Mouse (Mus musculus) layer of hippocampus, postnatal 36 days (tissue): ENCODE data around the gene Mrps35. TPM values are rescaled to one million over a fixed set of nuclear protein-coding genes. Genes with fewer than 3 reads are reported as not detected.

Source experiments
- DNase-seq, 2 experiments: peaks; one replicate each; pipeline ENCODE4 v3.0.0; 2022
- total RNA-seq, 2 experiments: library from RNA; stranded (reverse); gene quantifications; 2 replicates each; pipeline ENCODE4 v1.2.3; 2021

Mrps35 gene
- total RNA-seq: 10 to 100 TPM; 46.9 to 49.9 TPM

DNA sequence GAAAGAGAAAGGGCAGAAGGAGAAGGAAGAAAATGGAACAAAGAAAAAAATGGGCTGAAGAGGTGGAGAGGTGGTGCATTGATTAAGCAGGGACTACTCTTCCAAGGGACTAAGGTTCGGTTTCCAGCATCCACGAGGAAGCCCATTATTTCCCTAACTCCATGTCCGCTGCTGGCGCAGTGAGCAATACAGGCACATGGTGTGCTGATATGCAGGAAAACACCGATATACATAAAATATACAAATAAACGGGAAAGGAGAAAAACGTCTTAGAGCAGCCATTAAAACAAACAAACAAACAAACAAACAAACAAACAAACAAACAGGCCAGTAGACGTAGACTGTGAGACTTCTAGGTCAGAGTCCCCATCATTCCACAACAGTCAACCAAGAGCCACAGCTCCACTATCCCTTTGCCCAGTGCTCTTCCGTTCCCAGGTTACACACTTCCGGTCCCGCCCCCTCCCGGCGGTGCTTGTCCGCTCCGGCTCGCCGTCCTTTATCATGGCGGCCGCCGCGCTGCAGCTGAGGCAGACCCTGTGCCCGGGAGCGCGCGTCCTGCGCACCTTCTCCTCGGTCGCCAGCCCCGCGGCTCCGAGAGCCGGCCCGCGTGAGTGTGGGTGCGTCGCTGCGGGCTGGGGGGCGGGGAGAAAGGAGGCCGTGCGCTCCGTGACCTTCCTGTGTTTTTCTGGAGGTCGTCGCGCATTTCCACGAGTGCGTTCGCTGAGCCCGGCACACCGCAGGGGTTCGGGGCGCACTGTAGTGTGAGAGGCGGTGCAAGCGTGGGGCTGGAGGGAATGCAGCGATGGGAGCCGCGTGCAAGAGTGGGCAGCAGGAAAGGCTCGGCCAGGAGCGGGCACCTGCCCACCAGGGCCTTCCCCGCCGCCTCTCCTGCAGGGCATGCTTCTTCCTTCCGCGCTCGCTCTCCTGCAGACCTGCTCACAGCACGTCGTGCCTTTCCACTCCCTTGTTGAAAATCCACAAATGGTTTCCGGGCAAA lies at the start of gene Mrps35:
Mrps35 (plus strand) TSS at position 474 of the 1,000 bp plus-strand sequence.
- DNase-seq: peak; percentile 86 to 88

- DNase-seq: peak in 1 of 2 experiments; percentile 24
Measured at GRCm38 (mm10) chr6:146994236-146994635, 48.3 kb upstream of the Mrps35 start.

GRCm38 (mm10) chr6:146995391-146995790 lies 47.2 kb upstream of the Mrps35 start:
- DNase-seq: no peak

DNA sequence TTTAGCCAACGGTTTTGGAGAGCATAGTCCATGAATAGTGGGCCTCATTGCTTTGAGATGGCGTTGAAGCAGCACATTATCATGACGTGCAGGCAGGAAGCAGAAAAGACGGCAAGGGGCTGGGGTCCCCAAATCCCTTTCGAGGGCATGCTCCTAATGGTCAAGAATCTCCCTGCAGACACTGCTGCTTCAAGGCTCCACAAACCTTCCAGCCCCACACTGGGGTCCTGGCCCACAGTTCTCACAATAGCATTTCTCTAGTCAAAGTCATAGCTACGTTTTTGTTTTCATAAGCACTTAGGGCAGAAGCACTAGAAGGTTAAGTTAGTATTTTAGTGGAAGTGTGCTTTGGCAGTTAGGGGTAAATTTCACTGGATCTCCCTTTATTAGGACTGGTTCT lies 46.7 kb upstream of the Mrps35 start:
- no peak for DNase-seq

DNA sequence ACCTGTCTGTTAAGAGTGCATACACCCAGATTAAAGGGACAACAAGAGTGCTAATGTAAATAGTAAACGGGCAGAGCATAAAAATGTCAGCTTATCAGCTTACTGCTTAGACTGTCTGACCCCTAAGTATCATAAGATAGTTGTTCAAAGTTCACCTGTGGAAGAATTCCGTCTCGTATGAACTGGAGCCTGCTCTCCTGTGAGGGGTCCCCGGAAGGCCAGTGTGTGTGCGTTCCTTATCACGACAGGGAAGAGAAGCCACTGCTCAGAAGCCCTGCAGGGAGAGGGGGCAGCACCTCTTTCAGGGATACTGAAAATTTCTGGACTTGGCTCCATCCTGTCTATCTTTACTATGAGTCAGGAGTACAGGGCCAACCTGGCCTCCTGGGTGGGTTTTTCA lies 45.6 kb upstream of the Mrps35 start:
- no peak for DNase-seq

GRCm38 (mm10) chr6:146998710-146999109 lies 43.9 kb upstream of the Mrps35 start:
- DNase-seq: no peak

DNA sequence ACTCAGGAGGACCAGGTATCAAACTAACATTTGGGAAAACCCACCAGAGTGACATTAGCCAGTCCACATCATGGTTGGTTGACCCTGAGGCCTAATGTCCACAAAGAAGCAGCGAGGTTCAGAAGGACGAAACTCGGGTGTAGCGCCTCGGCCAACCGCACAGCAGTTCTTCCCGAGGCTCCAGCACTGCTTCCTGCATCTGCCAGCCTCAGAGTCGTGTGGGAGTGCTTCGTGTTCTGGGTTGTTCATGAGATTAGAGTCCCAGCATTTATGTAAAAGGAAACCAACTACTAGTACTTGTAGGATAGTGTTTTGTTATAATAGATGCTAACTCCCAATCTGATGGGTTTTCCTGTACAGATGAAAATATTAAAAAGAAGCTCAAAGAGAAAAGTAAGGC lies 43.3 kb upstream of the Mrps35 start:
- DNase-seq: no peak

DNA sequence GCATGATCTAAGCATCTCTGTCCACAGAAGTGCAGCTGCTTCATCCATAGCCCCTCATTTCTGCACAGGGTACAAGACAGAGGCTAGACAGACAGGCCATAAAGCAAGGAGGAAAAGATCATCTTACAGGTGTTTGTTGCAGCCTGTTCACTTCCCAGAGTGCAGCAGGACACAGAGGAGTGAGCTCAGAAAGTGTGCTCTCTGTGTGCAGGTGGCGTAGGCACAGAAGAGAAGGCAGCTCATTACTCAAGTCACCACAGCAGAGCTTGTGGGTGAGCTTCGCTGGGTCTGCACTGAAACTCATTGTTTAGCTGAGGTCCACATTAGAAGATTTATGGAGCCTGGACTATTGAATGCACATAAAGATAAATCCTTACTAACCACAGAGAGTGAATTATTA lies 42.8 kb upstream of the Mrps35 start:
- no peak for DNase-seq

DNA sequence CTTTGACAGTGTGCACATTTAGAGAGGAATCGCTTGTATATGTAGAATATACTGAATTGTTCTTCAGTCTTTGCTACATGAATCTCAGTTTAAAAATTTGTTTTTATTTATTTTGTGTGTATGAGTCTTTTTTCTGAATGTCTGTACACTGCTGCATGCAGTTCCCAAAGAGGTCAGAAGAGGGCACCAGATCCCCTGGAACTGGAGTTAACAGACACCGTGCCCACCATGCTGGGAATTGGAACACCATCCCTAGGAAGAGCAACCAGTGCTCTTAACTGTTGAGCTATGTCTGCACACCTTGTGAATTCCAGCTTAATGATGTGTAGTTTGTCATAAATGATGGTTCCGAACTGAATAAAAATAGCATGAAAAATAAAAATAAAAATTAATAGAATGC lies 34.4 kb upstream of the Mrps35 start:
- DNase-seq: no peak

DNA sequence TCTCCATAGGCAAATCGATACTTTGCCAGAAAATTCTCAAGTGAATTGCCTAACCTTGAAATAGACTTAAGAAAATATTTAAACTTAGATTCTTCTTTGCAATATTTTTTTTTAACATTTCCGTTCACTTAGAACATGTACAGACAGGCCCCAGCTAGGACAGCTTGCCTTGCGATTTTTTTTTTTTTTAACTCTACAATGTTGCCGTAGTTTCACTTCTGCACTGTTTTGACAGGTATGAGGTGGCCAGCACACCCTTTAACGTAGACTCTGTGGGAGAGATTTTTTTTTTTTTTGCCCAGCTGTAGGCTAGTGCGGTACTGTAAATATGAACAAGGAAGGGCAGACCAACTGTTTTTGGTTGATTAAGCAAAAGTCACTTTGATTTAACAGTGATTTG lies 32.2 kb upstream of the Mrps35 start:
- DNase-seq: no peak

GRCm38 (mm10) chr6:147010811-147011520 lies 31.6 kb upstream of the Mrps35 start:
- DNase-seq: no peak

DNA sequence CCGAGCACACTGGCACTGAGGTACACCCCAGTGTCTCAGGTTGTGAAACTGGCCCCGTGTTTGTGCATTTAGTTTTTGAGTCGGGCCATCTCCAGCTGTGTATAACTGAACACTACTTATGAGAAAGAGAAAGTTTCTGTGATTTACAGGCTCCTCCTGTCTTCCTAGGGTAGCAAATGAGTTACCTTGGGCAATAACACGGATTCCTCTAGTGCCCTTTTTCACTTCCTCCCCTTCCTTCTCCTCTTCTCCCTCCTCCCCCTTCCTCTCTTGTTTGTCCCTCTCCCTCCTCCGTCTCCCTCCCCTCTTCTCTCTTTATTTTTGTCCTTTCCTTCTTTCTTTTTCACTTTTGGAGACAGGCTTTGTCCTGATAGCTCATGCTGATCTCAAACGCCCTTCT lies 31.0 kb upstream of the Mrps35 start:
- DNase-seq: no peak

- no peak for DNase-seq
Measured at GRCm38 (mm10) chr6:147011977-147012376, 30.6 kb upstream of the Mrps35 start.

DNA sequence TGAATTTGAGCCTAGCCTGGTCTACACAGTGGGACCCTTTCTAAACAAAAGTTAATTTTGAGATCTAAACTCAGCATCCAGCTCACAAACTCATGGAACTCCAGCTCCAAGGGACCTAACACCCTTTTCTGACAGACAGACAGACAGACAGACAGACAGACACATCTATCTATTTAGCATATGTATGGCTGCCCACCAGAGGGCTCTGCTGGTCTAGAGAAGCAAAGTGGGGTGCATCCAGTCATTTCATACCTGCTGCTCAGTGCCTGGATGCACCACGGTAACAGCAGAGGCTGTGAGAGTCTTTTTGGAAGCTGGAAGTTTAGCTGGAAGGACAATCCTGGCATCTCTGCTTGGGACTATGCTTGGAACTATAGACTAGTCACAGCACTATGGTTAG lies 29.0 kb upstream of the Mrps35 start:
- no peak for DNase-seq

DNA sequence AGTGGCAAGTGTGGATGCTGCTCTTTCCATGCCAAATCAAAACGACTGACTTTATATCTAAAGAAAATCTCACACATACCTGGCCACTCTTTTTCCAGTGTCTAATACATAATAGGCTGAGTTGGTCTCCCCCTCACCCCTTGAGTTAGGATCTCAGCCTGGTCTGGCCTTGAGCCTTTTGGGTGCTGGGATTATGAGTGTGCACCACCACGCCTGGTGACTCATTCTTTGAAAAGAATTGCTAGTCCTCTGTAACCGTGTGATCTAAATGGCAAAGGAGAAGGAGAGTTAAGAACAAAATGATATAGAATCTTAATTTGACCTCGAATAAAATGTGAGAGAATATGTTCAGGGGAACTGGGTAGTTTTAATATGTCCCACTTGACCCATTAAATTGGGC lies 24.7 kb upstream of the Mrps35 start:
- no peak for DNase-seq

DNA sequence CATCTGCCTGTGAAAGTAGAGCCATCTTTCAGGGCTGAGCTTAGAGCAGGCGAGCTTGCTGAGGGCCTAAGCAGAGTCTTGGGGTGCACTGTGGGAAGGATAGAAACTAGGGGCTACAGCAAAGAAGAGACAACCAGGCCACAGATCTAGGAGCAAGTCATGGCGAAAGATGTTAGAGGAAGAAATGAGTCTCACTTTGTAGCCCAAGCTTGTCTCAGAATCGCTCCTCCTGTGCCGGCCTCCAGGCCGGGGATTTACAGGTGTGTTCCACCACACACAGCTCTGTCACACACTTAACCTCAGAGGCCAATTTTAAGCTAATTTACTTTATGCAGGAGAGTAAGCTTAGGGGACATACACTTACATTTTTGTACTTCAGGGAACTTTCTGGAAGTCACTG lies 24.2 kb upstream of the Mrps35 start:
- DNase-seq: no peak

DNA sequence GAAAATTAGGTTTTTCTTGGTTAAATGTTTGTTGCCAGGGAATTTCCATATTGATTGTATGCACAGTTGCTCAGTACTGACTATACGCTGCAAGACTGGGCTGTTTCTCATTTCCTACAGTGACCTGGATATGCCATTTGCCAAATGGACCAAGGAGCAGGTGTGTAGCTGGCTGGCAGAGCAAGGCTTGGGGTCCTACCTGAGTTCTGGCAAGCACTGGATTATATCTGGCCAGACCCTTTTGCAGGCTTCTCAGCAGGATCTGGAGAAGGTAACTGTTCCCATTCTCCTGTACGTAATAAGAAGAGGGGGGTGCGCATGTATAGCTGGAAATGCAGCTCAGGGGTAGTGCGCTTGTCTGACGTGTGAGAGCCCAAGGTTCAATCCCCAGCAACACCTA lies 21.4 kb upstream of the Mrps35 start:
- DNase-seq: no peak

DNA sequence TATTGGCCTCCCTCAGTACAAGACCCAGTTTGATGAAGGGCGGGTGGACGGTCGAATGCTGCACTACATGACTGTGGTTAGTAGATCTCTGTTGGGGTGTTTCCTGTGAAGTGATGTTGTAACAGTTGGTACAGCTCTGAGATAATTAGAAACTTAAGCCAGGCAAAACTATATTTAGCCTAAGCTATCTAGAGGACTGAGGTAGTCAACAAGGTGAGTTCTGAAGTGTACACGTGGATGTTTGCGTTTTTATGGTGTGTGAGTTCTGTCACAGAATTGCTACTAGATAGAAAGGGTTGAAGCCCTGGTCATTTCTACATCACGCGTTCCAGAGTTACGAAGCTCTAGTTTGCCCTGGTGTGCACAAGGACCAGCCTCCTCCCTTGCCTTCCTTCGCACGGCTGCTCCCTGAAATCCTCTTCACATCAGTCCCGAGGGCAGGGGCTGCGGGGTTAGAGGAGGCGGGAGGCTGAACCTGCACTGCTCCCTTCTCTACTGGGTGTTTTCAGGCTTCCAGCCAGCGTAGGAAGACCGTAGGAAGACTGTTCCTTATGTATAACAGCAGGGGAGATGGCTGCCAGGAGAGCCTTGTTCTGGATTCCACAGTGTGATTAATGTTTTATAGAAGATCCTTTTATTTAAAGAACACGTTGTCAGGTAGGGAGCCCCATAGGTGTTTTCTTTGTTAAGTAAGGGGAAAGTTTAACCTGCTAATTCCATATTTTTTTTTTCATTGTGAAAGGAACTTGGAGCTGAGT lies 20.0 kb upstream of the Mrps35 start:
- DNase-seq: no peak

- DNase-seq: no peak
Measured at GRCm38 (mm10) chr6:147023133-147023395, 19.5 kb upstream of the Mrps35 start.

GRCm38 (mm10) chr6:147023568-147023967 lies 19.0 kb upstream of the Mrps35 start:
- no peak for DNase-seq

DNA sequence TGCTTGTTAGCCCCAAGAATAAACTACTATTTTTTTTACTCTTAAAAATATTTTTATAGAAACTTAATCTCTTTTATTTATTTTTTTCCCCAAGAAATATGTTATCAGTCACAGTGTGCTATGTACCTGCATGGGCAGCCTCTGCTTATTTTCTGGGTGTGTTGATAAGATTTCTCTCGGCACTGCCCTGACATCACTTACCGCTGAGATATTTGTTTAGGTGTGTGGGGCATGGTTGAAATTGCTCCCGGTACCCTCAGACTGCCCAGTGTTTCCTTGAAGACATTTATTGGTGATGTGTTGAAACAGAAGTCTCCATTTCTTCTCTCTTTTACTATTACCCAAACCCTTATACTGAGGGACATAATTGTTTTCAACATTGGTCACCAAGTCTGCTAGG lies 17.8 kb upstream of the Mrps35 start:
- no peak for DNase-seq

- DNase-seq: no peak
Measured at GRCm38 (mm10) chr6:147028396-147028795, 14.2 kb upstream of the Mrps35 start.

DNA sequence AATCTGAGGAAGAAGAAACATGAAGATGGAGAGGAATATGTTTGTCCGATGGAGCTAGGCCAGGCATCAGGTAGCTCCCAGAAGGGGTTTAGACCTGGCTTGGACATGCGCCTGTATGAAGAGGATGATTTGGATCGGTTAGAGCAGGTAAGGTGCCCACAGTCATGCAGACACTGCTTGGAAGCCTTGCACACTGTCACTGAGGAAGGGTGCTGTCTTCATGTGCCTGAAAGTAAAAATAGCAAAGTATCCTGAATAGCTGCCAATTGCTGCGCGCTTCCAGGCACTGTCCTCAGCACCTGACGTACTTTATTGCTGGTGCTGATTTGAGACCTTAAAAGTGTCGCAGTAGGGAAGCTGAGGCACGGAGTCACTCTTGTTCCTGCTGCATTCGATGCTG lies 13.0 kb upstream of the Mrps35 start:
- no peak for DNase-seq
